Comparison of ENCODE assay signal across 8 mouse cellular contexts in the genomic region with DNA sequence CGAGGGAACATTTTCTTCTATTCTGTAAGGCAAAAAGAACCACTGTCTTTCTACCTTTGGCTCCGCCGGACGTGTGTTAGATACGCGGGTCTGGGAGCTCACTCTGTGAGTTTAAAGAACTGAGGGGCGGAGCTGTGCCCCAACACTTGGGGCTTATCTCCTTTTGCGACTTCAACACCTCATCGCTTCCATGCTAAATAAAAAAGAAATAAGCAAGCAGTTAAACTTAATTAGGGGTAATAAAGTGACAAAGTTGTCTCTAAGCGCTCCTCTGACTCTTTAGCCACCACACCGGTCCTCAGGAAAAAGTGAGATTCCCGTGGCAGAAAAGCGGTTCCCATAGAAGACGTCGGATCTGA. TPM values are rescaled to one million over a fixed set of nuclear protein-coding genes. Genes with fewer than 3 reads are reported as not detected.
DNase-seq lines count a peak whose midpoint lies in the region; ATAC-seq lines count a peak whose summit lies in the region.

No protein-coding gene starts in this region.

- peak overlapping the region; percentile 79 for H3K4me3 ChIP-seq in kidney, embryonic 15.5 days (replicated peaks)
- H3K4me3 ChIP-seq in embryonic facial prominence, embryonic 12.5 days: peak overlapping the region; percentile 84
- H3K4me3 ChIP-seq in intestine, embryonic 16.5 days (ENCODE audit: low read length): peak overlapping the region; percentile 96
- H3K4me3 ChIP-seq in midbrain, embryonic 13.5 days (replicated peaks): peak overlapping the region; percentile 74

- no peaks in the 10 kb centered on the region for H3K36me3 ChIP-seq in kidney, embryonic 15.5 days
- H3K36me3 ChIP-seq in embryonic facial prominence, embryonic 12.5 days: no peaks in the 10 kb centered on the region
- H3K36me3 ChIP-seq in intestine, embryonic 16.5 days (ENCODE audit: control insufficient read depth, insufficient read depth, low read length): no peaks in the 10 kb centered on the region
- H3K36me3 ChIP-seq in midbrain, embryonic 13.5 days: no peaks in the 10 kb centered on the region

- peaks cover 25% of the 10 kb centered on the region for H3K4me1 ChIP-seq in kidney, embryonic 15.5 days
- H3K4me1 ChIP-seq in embryonic facial prominence, embryonic 12.5 days: peaks cover 11% of the 10 kb centered on the region; the same call in 1 of the 2 replicates
- H3K4me1 ChIP-seq in intestine, embryonic 16.5 days (ENCODE audit: control insufficient read depth, insufficient read depth, low read length): peaks cover 8% of the 10 kb centered on the region; the same call in 1 of the 2 replicates
- peaks cover 32% of the 10 kb centered on the region for H3K4me1 ChIP-seq in midbrain, embryonic 13.5 days (replicated peaks)

- H3K9ac ChIP-seq in kidney, embryonic 15.5 days: peak overlapping the region; percentile 71
- H3K9ac ChIP-seq in embryonic facial prominence, embryonic 12.5 days: peak overlapping the region; percentile 59
- peak overlapping the region; percentile 77 for H3K9ac ChIP-seq in intestine, embryonic 16.5 days (ENCODE audit: low read depth, low read length)
- peak overlapping the region; percentile 54 for H3K9ac ChIP-seq in midbrain, embryonic 13.5 days (replicated peaks)

- 0 out of 2 replicates have a peak overlapping the region, but pooled peaks have one; percentile 66 for H3K27ac ChIP-seq in kidney, embryonic 15.5 days
- no peak overlapping the region for H3K27ac ChIP-seq in embryonic facial prominence, embryonic 12.5 days
- H3K27ac ChIP-seq in intestine, embryonic 16.5 days (ENCODE audit: low read length): peak overlapping the region; percentile 51
- no peak overlapping the region for H3K27ac ChIP-seq in midbrain, embryonic 13.5 days

- no peak for DNase-seq in kidney, adult 18-20 months
- DNase-seq in thymus, postnatal 14 days: peak; percentile 66
- DNase-seq in layer of hippocampus, postnatal 14 days (ENCODE audit: low spot score in 2 of 2): no peak
- DNase-seq in cerebellum, postnatal 10 days: no peak

- H3K4me2 ChIP-seq in kidney, embryonic 15.5 days: peak overlapping the region; percentile 97
- H3K4me2 ChIP-seq in embryonic facial prominence, embryonic 12.5 days (replicated peaks): peak overlapping the region; percentile 96
- H3K4me2 ChIP-seq in intestine, embryonic 16.5 days (ENCODE audit: low read depth, low read length): peak overlapping the region; percentile 94
- peak overlapping the region; percentile 88 for H3K4me2 ChIP-seq in midbrain, embryonic 13.5 days (replicated peaks)

- WGBS in kidney, embryonic 15.5 days: under 1% methylated on average over 15 of the region's 15 CpGs
- under 1% methylated on average over 15 of the region's 15 CpGs for WGBS in embryonic facial prominence, embryonic 12.5 days
- 2% methylated on average over 15 of the region's 15 CpGs for WGBS in intestine, embryonic 16.5 days
- 0% methylated on average over 15 of the region's 15 CpGs for WGBS in midbrain, embryonic 13.5 days

- peaks cover 26% of the 10 kb centered on the region for H3K27me3 ChIP-seq in kidney, embryonic 15.5 days
- peaks cover 29% of the 10 kb centered on the region for H3K27me3 ChIP-seq in embryonic facial prominence, embryonic 12.5 days
- no peaks in the 10 kb centered on the region for H3K27me3 ChIP-seq in intestine, embryonic 16.5 days (replicated peaks; ENCODE audit: control insufficient read depth, insufficient read depth, low read length)
- peaks cover 83% of the 10 kb centered on the region for H3K27me3 ChIP-seq in midbrain, embryonic 13.5 days

- no peak for ATAC-seq in kidney, embryonic 15.5 days (replicated peaks; ENCODE audit: low FRiP score)
- no peak for ATAC-seq in embryonic facial prominence, embryonic 12.5 days (ENCODE audit: insufficient number of reproducible peaks, insufficient read depth, low FRiP score, low TSS enrichment)
- ATAC-seq in intestine, embryonic 16.5 days: no peak
- ATAC-seq in midbrain, embryonic 13.5 days: no peak

- H3K9me3 ChIP-seq in kidney, embryonic 15.5 days (replicated peaks): no peaks in the 10 kb centered on the region
- no peaks in the 10 kb centered on the region for H3K9me3 ChIP-seq in embryonic facial prominence, embryonic 12.5 days
- no peaks in the 10 kb centered on the region for H3K9me3 ChIP-seq in intestine, embryonic 16.5 days (ENCODE audit: control insufficient read depth, low read length)
- no peaks in the 10 kb centered on the region for H3K9me3 ChIP-seq in midbrain, embryonic 13.5 days

RNA-seq across cellular contexts. Expression of a gene that starts 0.9 kb away (rescaled TPM):
- 6.7 and 6.9 TPM in 2 replicates for polyA plus RNA-seq in kidney, embryonic 15.5 days (2015; fragmentation: Nextera tagmentation; extraction: Ambion mirVana)
- polyA plus RNA-seq in embryonic facial prominence, embryonic 12.5 days (2016; fragmentation: Nextera tagmentation; extraction: Ambion mirVana): 7.5 and 7.7 TPM in 2 replicates
- 3.5 and 4.4 TPM in 2 replicates for polyA plus RNA-seq in intestine, embryonic 16.5 days (2015; fragmentation: Nextera tagmentation; extraction: Ambion mirVana)
- 1.7 and 2.6 TPM in 2 replicates for polyA plus RNA-seq in midbrain, embryonic 13.5 days (2015; fragmentation: Nextera tagmentation; extraction: Ambion mirVana)
- total RNA-seq in layer of hippocampus, postnatal 14 days (2021): 10 to 100 TPM; 22.1 to 22.9 TPM

Comparison
In these comparisons a context has a peak if more than half of its experiments do, and no peak if none do; other contexts are left out.
1. H3K27ac ChIP-seq: peak in kidney, embryonic 15.5 days (single experiment) and intestine, embryonic 16.5 days (single experiment); none in embryonic facial prominence, embryonic 12.5 days (single experiment) and midbrain, embryonic 13.5 days (single experiment).
2. Peak in every context shown above with its lines, with median percentiles within 50 percentile points of each other: H3K4me2 ChIP-seq, H3K4me3 ChIP-seq and H3K9ac ChIP-seq.